12 mouse cellular contexts compared by ENCODE assay signal in genomic region chr1:81577665-81578201, GRCm38 (mm10).
A peak's percentile ranks its signal among the peaks of the same experiment; 100 is the strongest.
DNase-seq lines count a peak whose midpoint lies in the region; ATAC-seq and TF ChIP-seq lines count a peak whose summit lies in the region.
"Had no signal": no experiment of that assay in that cellular context is flagged by ENCODE, and none has a peak within 500 bp of the region (broad histone marks: within the 10 kb centered on the region; RNA-seq: fewer than 3 reads in every experiment).

No protein-coding gene starts in this region.

- H3K27me3 ChIP-seq in hindbrain, embryonic 12.5 days, result no peaks in the 10 kb centered on the region
- no peaks in the 10 kb centered on the region for H3K27me3 ChIP-seq in midbrain, postnatal 0 days (ENCODE audit: insufficient read depth, low read length)
- H3K27me3 ChIP-seq: heart, embryonic 12.5 days; kidney, embryonic 15.5 days had no signal

- no peak for TF ChIP-seq CTCF in layer of hippocampus, adult 2 months (conservative IDR thresholded peaks at IDR 0.05)
- no peak for TF ChIP-seq CTCF in midbrain, postnatal 0 days (IDR thresholded peaks at IDR 0.05)

- DNase-seq in layer of hippocampus, adult 2 months (ENCODE audit: low spot score in 2 of 2), result no peak
- DNase-seq in layer of hippocampus, adult 8-10 months (ENCODE audit: low spot score in 2 of 2), result no peak
- DNase-seq in embryo, embryonic 10.5 days (ENCODE audit: low spot score), result peak; percentile 45
- peak; percentile 31 for DNase-seq in midbrain, postnatal 0 days (ENCODE audit: low spot score)
- DNase-seq in thymus, postnatal 4 days, result no peak
- no peak for DNase-seq in thymus, postnatal 0 days (ENCODE audit: low spot score)
- DNase-seq in natural killer cell, adult 2 months (ENCODE audit: low spot score in 2 of 2), result no peak
- DNase-seq: cerebellum, adult 11-12 months; right cerebral cortex, adult 18-20 months had no signal

- H3K36me3 ChIP-seq in hindbrain, embryonic 12.5 days, result no peaks in the 10 kb centered on the region
- H3K36me3 ChIP-seq in midbrain, postnatal 0 days (ENCODE audit: insufficient read depth, low read length), result no peaks in the 10 kb centered on the region
- H3K36me3 ChIP-seq: heart, embryonic 12.5 days; kidney, embryonic 15.5 days had no signal

- WGBS in hindbrain, embryonic 12.5 days, result 31% methylated on average over 9 of the region's 9 CpGs
- WGBS in midbrain, postnatal 0 days, result 26% methylated on average over 9 of the region's 9 CpGs

- H3K9ac ChIP-seq in hindbrain, embryonic 12.5 days, result no peak overlapping the region
- H3K9ac ChIP-seq in midbrain, postnatal 0 days (replicated peaks; ENCODE audit: low read length, poor library complexity, severe bottlenecking), result no peak overlapping the region
- H3K9ac ChIP-seq: heart, embryonic 12.5 days; kidney, embryonic 15.5 days had no signal

- 0 out of 2 replicates have a peak, but pooled peaks cover 5% of the 10 kb centered on the region for H3K4me1 ChIP-seq in hindbrain, embryonic 12.5 days
- 0 out of 2 replicates have a peak, but pooled peaks cover 2% of the 10 kb centered on the region for H3K4me1 ChIP-seq in midbrain, postnatal 0 days (ENCODE audit: insufficient read depth, low read length)
- H3K4me1 ChIP-seq: heart, embryonic 12.5 days; kidney, embryonic 15.5 days had no signal

- ATAC-seq in hindbrain, embryonic 12.5 days (ENCODE audit: low FRiP score), result peak; percentile 74
- ATAC-seq in midbrain, postnatal 0 days (ENCODE audit: low FRiP score), result 0 out of 2 replicates have a peak, but pooled peaks have one; percentile 38

- H3K4me3 ChIP-seq in layer of hippocampus, adult 2 months, result peak overlapping the region; percentile 24
- no peak overlapping the region for H3K4me3 ChIP-seq in hindbrain, embryonic 12.5 days
- 0 out of 2 replicates have a peak overlapping the region, but pooled peaks have one; percentile 5 for H3K4me3 ChIP-seq in midbrain, postnatal 0 days (ENCODE audit: low read depth, low read length)
- H3K4me3 ChIP-seq: heart, embryonic 12.5 days; kidney, embryonic 15.5 days had no signal

- no peaks in the 10 kb centered on the region for H3K9me3 ChIP-seq in hindbrain, embryonic 12.5 days (replicated peaks)
- H3K9me3 ChIP-seq in midbrain, postnatal 0 days (ENCODE audit: low read length), result no peaks in the 10 kb centered on the region
- H3K9me3 ChIP-seq: heart, embryonic 12.5 days; kidney, embryonic 15.5 days had no signal

- H3K4me2 ChIP-seq in hindbrain, embryonic 12.5 days (replicated peaks), result peak overlapping the region; percentile 35
- H3K4me2 ChIP-seq in midbrain, postnatal 0 days (ENCODE audit: low read depth, low read length, poor library complexity, severe bottlenecking), result peak overlapping the region; percentile 35
- H3K4me2 ChIP-seq: heart, embryonic 12.5 days; kidney, embryonic 15.5 days had no signal

- no peak overlapping the region for H3K27ac ChIP-seq in layer of hippocampus, adult 2 months
- no peak overlapping the region for H3K27ac ChIP-seq in hindbrain, embryonic 12.5 days
- H3K27ac ChIP-seq in midbrain, postnatal 0 days (ENCODE audit: low read depth, low read length), result no peak overlapping the region
- H3K27ac ChIP-seq: kidney, embryonic 15.5 days had no signal

Comparison
In these comparisons a context has a peak if more than half of its experiments do, and no peak if none do; other contexts are left out.
1. DNase-seq: peak in embryo, embryonic 10.5 days (single experiment) and midbrain, postnatal 0 days (single experiment); none in layer of hippocampus, adult 2 months (0 of 2), layer of hippocampus, adult 8-10 months (0 of 2), thymus, postnatal 4 days (single experiment), thymus, postnatal 0 days (single experiment) and natural killer cell, adult 2 months (0 of 2).